Mouse (Mus musculus) macrophage (primary cell): ENCODE data around the gene Ccs. TPM values are rescaled to one million over a fixed set of nuclear protein-coding genes. Genes with fewer than 3 reads are reported as not detected.
"Not testable (repeated sequence)": the region's sequence is repeated elsewhere in the genome, so short reads cannot be mapped to it uniquely, and the experiment has no call there.

Experiments
- H3K27ac ChIP-seq: fragments of 350-480 bp; formaldehyde crosslinking; 2 replicates; pipeline ENCODE4 v1.9.0; 2021
- H3K36me3 ChIP-seq: fragments of 350-480 bp; formaldehyde crosslinking; 2 replicates; pipeline ENCODE4 v1.9.0; 2021; ENCODE audit errors: inconsistent target
- H3K4me3 ChIP-seq: fragments of 350-480 bp; formaldehyde crosslinking; 2 replicates; pipeline ENCODE4 v1.9.0; 2021; ENCODE audit errors: inconsistent target
- H3K79me2 ChIP-seq: fragments of 350-480 bp; formaldehyde crosslinking; 2 replicates; pipeline ENCODE4 v1.9.0; 2021; ENCODE audit errors: inconsistent target
- WGBS: methylation state at CpG from one replicate; pipeline ENCODE4 v1.1.7; 2026; ENCODE audit warnings: inconsistent platforms; ENCODE audit not compliant: missing documents; 5-methylcytosine and 5-hydroxymethylcytosine counted together
- polyA plus RNA-seq: library from polyadenylated mRNA; stranded (reverse); fragments of 250-400 nt; gene quantifications from 3 replicates; pipeline ENCODE4 v1.2.4, GENCODE M21; 2018; ENCODE audit warnings: inconsistent platforms

The Ccs gene
- polyA plus RNA-seq, 1 experiment from 2014 or later, result 17.8 TPM

DNA sequence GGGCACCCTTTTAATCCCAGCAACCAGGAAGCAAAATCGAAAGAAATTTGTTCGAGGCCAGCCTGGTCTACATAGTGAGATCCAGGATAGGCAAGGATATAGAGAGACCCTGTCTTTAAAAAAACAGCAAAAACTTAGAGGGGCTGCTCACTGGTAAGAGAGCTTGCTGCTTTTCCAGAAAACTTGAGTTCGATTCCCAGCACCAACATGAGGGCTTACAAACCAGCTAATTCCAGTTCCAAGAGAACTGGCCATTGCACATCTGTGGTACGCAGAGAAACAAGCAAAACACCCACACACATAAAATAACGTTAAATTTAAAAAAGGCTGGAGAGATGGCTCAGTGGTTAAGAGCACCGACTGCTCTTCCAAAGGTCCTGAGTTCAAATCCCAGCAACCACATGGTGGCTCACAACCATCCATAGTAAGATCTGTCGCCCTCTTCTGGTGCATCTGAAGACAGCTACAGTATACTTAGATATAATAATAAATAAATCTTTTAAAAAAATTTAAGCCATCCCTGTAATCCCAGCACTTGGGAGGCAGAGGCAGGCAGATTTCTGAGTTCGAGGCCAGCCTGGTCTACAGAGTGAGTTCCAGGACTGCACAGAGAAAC lies 26.7 kb downstream of the Ccs start:
- WGBS, result 73% methylated on average over 8 of the region's 8 CpGs
- peaks cover 36% of the 10 kb centered on the region for H3K79me2 ChIP-seq
- peak overlapping the region; percentile 95 for H3K4me3 ChIP-seq
- H3K27ac ChIP-seq, result peak overlapping the region; percentile 70
- not testable (repeated sequence) for H3K36me3 ChIP-seq

DNA sequence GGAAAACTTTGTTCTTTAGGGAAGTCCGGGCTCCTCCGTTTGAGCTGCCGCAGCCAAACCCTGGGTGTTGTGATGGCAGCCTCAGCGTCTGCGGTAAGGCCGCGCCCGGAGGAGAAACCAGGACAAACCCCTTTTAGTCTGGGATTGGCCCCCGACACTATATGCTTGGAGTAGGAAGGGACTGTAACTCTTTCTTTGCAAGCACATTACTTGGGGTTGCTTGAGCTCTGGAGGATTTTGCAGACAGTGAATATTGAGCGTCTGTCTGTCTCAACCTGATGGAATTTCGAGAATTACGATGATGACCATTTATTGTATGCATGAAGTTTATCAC lies 27.3 kb downstream of the Ccs start:
- WGBS, result 1% methylated on average over 12 of the region's 12 CpGs
- no peaks in the 10 kb centered on the region for H3K36me3 ChIP-seq

DNA sequence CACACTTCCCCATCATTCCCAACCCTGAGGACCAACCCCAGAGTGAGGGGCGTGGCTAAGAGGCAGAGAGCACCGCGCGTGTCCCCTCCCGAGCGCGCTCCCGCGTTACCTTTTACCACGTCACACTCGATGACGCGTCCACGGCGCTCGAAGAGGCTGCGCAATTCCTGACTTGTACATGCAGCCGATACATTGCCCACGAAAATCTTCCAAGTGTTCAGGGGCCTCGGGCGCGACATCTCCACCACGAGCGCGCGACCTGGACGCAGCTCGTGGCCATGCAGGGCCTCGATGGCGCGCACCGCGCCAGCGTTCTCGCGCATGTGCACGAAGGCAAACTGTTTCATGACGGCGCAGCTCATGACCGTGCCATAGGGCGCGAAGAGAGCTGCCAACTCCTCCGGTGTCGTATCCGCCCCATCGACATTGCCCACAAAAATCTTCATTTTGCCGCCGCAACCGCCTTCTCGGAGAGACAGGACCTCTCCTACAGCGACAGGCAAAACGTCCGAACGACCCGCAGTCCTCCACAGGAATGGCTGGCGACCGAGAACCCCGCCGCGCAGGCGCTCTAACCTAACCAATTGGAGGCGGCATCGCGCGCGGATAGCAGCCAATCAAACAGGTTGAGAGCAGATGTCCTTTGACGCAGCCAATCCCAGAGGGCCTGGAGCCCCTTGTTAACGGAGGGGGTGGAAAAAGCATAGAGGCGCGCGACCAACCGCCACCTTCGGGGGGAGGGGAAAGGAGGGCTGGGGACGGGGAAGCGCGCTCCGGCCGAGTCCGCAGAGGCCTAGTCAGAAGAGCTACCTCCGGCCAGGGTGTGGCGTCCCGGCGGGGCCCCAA lies 27.8 kb downstream of the Ccs start, which contains the start of the genes Gm21992 and Rbm14:
Gene Gm21992 (minus strand): TSS at position 550 of the 846 bp plus-strand sequence.
Gene Rbm14 (minus strand): TSS at position 572 of the 846 bp plus-strand sequence.
- peak within 1 kb of the TSS; percentile 75 for H3K27ac ChIP-seq
- H3K4me3 ChIP-seq, result peak within 1 kb of the TSS; percentile 95
- peaks cover 47% of the 10 kb centered on the region for H3K79me2 ChIP-seq
- WGBS, result under 1% methylated on average over 83 of the region's 83 CpGs
- H3K36me3 ChIP-seq, result no peaks in the 10 kb centered on the region

More for the DNA sequence above, 27.3 kb downstream of the Ccs start:
- peak overlapping the region; percentile 95 for H3K4me3 ChIP-seq
- peak overlapping the region; percentile 70 for H3K27ac ChIP-seq
- peaks cover 41% of the 10 kb centered on the region for H3K79me2 ChIP-seq

- H3K4me3 ChIP-seq, result peak overlapping the region; percentile 95
- H3K79me2 ChIP-seq, result peaks cover 53% of the 10 kb centered on the region
- 1% methylated on average over 17 of the region's 17 CpGs for WGBS
- no peaks in the 10 kb centered on the region for H3K36me3 ChIP-seq
- H3K27ac ChIP-seq, result peak overlapping the region; percentile 75
Observed at GRCm38 (mm10) chr19:4810746-4811062, 28.4 kb downstream of the Ccs start.

GRCm38 (mm10) chr19:4810309-4810708 lies 28.8 kb downstream of the Ccs start:
- Histone ChIP-seq H3K79me2 (peaks cover 57% of the 10 kb centered on the region), H3K36me3 (no peaks in the 10 kb centered on the region), H3K4me3 (peak overlapping the region; percentile 95), H3K27ac (peak overlapping the region; percentile 75)
- WGBS, result under 1% methylated on average over 14 of the region's 14 CpGs

DNA sequence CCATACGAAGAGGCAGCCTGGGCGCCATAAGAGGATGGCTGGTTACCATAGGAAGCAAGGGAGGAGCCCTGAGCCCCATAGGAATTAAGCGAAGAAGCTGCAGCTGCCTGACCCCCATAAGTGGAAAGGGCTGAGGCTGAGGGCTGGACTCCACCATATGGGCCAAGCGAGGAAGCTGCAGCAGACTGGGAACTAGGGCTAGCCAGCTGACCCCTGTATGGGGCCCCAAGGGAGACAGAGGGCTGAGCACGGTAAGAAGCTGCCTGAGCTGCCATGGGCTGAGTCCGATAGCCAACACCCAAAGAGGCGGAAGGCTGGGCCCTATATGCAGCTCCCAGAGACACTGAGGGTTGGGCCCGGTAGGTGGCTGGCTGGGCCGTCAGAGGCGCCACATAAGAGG lies 35.8 kb downstream of the Ccs start:
- no peak overlapping the region for H3K4me3 ChIP-seq
- H3K79me2 ChIP-seq, result peaks cover 100% of the 10 kb centered on the region
- no peak overlapping the region for H3K27ac ChIP-seq
- 91% methylated on average over 10 of the region's 10 CpGs for WGBS
- peaks cover 44% of the 10 kb centered on the region for H3K36me3 ChIP-seq

GRCm38 (mm10) chr19:4802691-4803091 lies 36.4 kb downstream of the Ccs start:
- Histone ChIP-seq H3K36me3 (peaks cover 44% of the 10 kb centered on the region), H3K4me3 (no peak overlapping the region), H3K27ac (no peak overlapping the region), H3K79me2 (peaks cover 100% of the 10 kb centered on the region)
- 95% methylated on average over 7 of the region's 7 CpGs for WGBS

DNA sequence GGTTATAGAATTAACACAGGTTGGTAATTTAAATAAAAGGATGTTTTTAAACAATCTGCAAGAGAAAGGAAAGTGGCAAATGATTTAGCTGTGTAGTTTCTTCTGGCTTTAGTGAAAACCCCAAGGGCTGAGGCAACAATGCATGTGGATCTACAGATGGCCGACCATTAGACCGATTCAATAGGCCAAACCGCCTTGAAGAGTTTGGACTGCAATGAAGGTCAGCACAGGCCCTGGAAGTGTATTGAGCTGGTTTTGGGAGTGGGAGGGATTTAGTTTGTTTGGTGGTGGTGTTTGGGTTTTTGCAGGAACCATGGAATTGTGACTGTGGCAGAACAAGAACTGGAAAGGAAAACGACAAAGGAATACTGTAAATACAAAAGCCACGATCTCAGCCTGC lies 40.0 kb downstream of the Ccs start:
- no peak overlapping the region for H3K27ac ChIP-seq
- 94% methylated on average over 5 of the region's 5 CpGs for WGBS
- no peak overlapping the region for H3K4me3 ChIP-seq
- H3K79me2 ChIP-seq, result peaks cover 100% of the 10 kb centered on the region
- peaks cover 44% of the 10 kb centered on the region for H3K36me3 ChIP-seq

- H3K4me3 ChIP-seq, result no peak overlapping the region
- WGBS, result 100% methylated on average over 2 of the region's 2 CpGs
- H3K36me3 ChIP-seq, result peaks cover 33% of the 10 kb centered on the region
- H3K79me2 ChIP-seq, result peaks cover 95% of the 10 kb centered on the region
- H3K27ac ChIP-seq, result no peak overlapping the region
Observed at GRCm38 (mm10) chr19:4797846-4798245, 41.3 kb downstream of the Ccs start.

DNA sequence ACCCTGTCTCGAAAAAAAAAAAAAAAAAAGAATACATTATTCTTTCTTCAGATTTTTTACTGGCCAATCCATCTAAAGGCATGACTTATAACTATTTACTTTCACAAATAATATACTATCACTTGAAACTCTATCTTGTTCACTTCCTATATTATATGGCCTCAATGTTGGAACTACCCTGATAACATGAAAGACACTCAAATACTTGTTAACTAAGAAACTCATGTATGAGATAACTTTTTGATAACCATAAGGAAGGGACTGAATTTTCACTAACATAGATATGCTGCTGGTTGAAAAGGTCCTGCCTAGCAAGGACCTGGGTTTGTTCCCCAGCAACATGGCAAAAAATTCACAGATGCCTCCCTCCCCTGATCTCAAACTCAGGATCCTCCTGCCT lies 43.2 kb downstream of the Ccs start:
- H3K36me3 ChIP-seq, result peaks cover 33% of the 10 kb centered on the region
- peaks cover 94% of the 10 kb centered on the region for H3K79me2 ChIP-seq
- H3K4me3 ChIP-seq, result no peak overlapping the region
- no CpG with 5 or more reads among the region's 1 CpGs for WGBS
- H3K27ac ChIP-seq, result no peak overlapping the region

- 2% methylated on average over 31 of the region's 31 CpGs for WGBS
- Histone ChIP-seq H3K79me2 (peaks cover 94% of the 10 kb centered on the region), H3K4me3 (peak within 1 kb of the TSS; percentile 89), H3K27ac (peak within 1 kb of the TSS; percentile 59), H3K36me3 (peaks cover 16% of the 10 kb centered on the region)
Observed at GRCm38 (mm10) chr19:4793831-4794422, 45.2 kb downstream of the Ccs start, which contains the start of gene Rbm4. TSS of gene Rbm4 (minus strand) at chr19:4793901.

DNA sequence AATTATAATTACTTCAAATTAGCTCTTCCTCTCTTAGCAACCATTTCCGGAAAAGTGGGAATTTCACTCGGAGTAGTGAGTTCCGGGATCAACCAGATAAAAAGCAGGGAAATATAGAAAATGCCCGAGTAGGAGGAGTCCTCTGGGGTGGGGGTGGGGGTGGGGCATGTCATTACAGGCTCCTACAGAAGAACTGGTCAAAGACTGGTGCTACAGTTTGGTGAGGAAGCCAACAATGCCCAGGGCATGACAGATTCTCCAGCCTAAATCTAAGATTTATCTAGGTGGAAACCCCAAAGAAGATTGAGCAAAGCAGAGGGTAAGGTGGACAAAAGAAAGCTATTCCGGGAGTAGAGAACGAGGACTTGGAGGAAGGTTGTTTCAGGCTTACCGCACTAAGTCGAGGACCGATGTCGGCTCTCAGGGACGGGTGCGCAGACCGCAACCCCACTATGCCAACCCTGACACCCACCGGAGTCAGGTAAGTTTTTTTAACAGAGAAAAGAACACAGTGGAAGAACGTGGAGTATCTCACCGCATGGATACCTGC lies 45.8 kb downstream of the Ccs start:
- Histone ChIP-seq H3K27ac (peak overlapping the region; percentile 59), H3K4me3 (peak overlapping the region; percentile 89), H3K79me2 (peaks cover 94% of the 10 kb centered on the region), H3K36me3 (peaks cover 16% of the 10 kb centered on the region)
- WGBS, result 1% methylated on average over 16 of the region's 16 CpGs

- Histone ChIP-seq H3K79me2 (peaks cover 100% of the 10 kb centered on the region), H3K4me3 (no peak overlapping the region), H3K36me3 (peaks cover 45% of the 10 kb centered on the region), H3K27ac (no peak overlapping the region)
- WGBS, result 93% methylated on average over 2 of the region's 2 CpGs
Observed at GRCm38 (mm10) chr19:4786313-4786712, 52.8 kb downstream of the Ccs start.

DNA sequence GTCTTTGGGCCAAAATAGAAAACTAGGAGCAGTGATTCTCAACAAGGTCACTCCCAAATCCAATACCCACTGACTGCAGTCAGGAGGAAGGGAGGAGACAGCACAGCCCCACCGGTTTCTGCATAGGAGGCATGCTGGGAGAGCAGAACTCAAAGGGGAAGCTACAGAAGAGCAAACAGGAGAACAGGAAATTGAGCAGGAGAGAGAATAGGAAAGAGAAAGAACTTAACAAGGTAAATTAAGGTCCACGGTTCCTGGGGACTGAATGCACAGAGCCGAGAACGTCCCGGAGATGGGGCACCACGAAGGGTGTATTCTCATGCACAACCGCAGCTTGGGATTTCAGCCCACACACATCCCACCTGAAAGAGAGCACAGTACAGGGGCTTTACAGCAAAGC lies 53.9 kb downstream of the Ccs start:
- WGBS, result 63% methylated on average over 7 of the region's 7 CpGs
- Histone ChIP-seq H3K79me2 (peaks cover 100% of the 10 kb centered on the region), H3K4me3 (no peak overlapping the region), H3K27ac (no peak overlapping the region), H3K36me3 (peaks cover 38% of the 10 kb centered on the region)

GRCm38 (mm10) chr19:4782891-4783290 lies 56.2 kb downstream of the Ccs start:
- H3K27ac ChIP-seq, result no peak overlapping the region
- H3K36me3 ChIP-seq, result peaks cover 38% of the 10 kb centered on the region
- 100% methylated on average over 2 of the region's 2 CpGs for WGBS
- no peak overlapping the region for H3K4me3 ChIP-seq
- peaks cover 100% of the 10 kb centered on the region for H3K79me2 ChIP-seq
